ENCODE assay signal across 11 mouse cellular contexts in the genomic region with DNA sequence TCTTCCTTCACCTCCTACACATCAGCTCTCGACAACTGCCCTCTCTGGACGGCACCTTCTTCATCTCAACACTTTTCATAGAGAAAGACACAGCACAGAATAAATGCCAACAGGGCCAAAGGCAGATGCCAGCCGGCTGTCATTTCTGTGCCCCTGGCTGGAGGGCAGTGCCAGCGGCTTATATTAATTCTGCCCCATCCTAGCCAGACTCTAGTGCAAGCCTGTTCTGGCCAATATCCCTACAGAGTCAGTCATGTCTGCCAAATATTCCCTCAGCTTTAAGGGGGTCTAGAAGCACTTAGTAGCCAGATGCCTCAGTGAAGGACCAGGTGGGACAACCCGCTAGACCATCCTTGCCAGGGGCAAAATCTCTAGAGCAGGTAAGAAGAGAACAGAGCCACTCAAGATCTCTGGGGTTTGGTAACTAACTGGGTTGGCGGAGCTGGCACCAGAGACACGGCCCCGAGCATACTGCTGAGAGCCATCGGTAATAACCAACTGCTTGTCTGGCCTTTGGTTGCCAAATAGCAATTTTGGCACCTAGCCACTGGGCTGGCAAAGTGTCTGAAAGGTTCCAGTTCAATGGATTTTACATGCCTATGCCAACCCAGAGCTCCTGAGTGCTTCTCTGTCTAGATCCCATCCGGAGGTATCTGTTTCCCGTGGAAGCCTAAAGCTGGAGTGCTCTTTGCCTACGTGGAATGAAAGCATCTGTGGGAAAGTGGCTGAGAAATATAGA.
DNase-seq lines count a peak whose midpoint lies in the region; ATAC-seq and TF ChIP-seq lines count a peak whose summit lies in the region.
"Had no signal": no experiment of that assay in that cellular context is flagged by ENCODE, and none has a peak within 500 bp of the region (broad histone marks: within the 10 kb centered on the region; RNA-seq: fewer than 3 reads in every experiment).

No protein-coding gene starts in this region.

- TF ChIP-seq POLR2A in cerebellum, adult 2 months (IDR thresholded peaks at IDR 0.05; ENCODE audit: borderline replicate concordance, insufficient read depth, low read length) = no peak

- no peak for ATAC-seq in neural tube, embryonic 13.5 days (ENCODE audit: low read depth)
- no peak for ATAC-seq in intestine, embryonic 16.5 days
- no peak for ATAC-seq in intestine, embryonic 15.5 days

- H3K27me3 ChIP-seq in neural tube, embryonic 13.5 days = no peaks in the 10 kb centered on the region
- no peaks in the 10 kb centered on the region; the same call in 1 of the 2 replicates for H3K27me3 ChIP-seq in cerebellum, adult 2 months (ENCODE audit: control insufficient read depth, insufficient read depth, low read length)
- no peaks in the 10 kb centered on the region for H3K27me3 ChIP-seq in intestine, embryonic 16.5 days (replicated peaks; ENCODE audit: control insufficient read depth, insufficient read depth, low read length)
- H3K27me3 ChIP-seq in intestine, embryonic 15.5 days (replicated peaks) = no peaks in the 10 kb centered on the region
- H3K27me3 ChIP-seq: embryonic facial prominence, embryonic 13.5 days; heart, embryonic 15.5 days; limb, embryonic 12.5 days had no signal

- intact Hi-C loops in gastrocnemius, adult 2 months (cut with DNase I) = no loop called here

- peak; percentile 41 for DNase-seq in gastrocnemius, adult 2 months
- DNase-seq in gastrocnemius, adult 18-20 months (ENCODE audit: low spot score) = no peak
- no peak for DNase-seq in neural tube, embryonic 10.5 days (ENCODE audit: extremely low spot score, low spot score)
- peak; percentile 91 to 93 for DNase-seq in cerebellum, adult 2 months
- DNase-seq in kidney, postnatal 25 days = peak; percentile 86 to 87

- peaks cover 19% of the 10 kb centered on the region for H3K4me1 ChIP-seq in neural tube, embryonic 13.5 days (replicated peaks)
- peaks cover 10% of the 10 kb centered on the region for H3K4me1 ChIP-seq in cerebellum, adult 2 months (ENCODE audit: control insufficient read depth, insufficient read depth, low read length)
- H3K4me1 ChIP-seq in intestine, embryonic 16.5 days (ENCODE audit: control insufficient read depth, insufficient read depth, low read length) = 0 out of 2 replicates have a peak, but pooled peaks cover 2% of the 10 kb centered on the region
- H3K4me1 ChIP-seq in intestine, embryonic 15.5 days (replicated peaks) = no peaks in the 10 kb centered on the region
- H3K4me1 ChIP-seq: heart, embryonic 15.5 days had no signal

- no peak for TF ChIP-seq CTCF in gastrocnemius, adult 2 months (IDR thresholded peaks at IDR 0.05)
- no peak for TF ChIP-seq CTCF in cerebellum, adult 2 months (IDR thresholded peaks at IDR 0.05; ENCODE audit: borderline replicate concordance, insufficient read depth, low read depth, low read length)

- no peaks in the 10 kb centered on the region for H3K36me3 ChIP-seq in neural tube, embryonic 13.5 days
- H3K36me3 ChIP-seq in intestine, embryonic 16.5 days (ENCODE audit: control insufficient read depth, insufficient read depth, low read length) = no peaks in the 10 kb centered on the region
- no peaks in the 10 kb centered on the region for H3K36me3 ChIP-seq in intestine, embryonic 15.5 days
- H3K36me3 ChIP-seq: heart, embryonic 15.5 days; limb, embryonic 12.5 days had no signal

- H3K4me3 ChIP-seq in gastrocnemius, adult 2 months = no peak overlapping the region
- no peak overlapping the region for H3K4me3 ChIP-seq in neural tube, embryonic 13.5 days
- H3K4me3 ChIP-seq in cerebellum, adult 2 months (replicated peaks; ENCODE audit: insufficient read depth, low read depth, low read length) = no peak overlapping the region
- no peak overlapping the region for H3K4me3 ChIP-seq in intestine, embryonic 16.5 days (ENCODE audit: low read length)
- H3K4me3 ChIP-seq in intestine, embryonic 15.5 days (replicated peaks) = no peak overlapping the region
- H3K4me3 ChIP-seq: embryonic facial prominence, embryonic 13.5 days; heart, embryonic 15.5 days; limb, embryonic 12.5 days had no signal

- H3K9me3 ChIP-seq in neural tube, embryonic 13.5 days = no peaks in the 10 kb centered on the region
- H3K9me3 ChIP-seq in intestine, embryonic 16.5 days (ENCODE audit: control insufficient read depth, low read length) = no peaks in the 10 kb centered on the region
- no peaks in the 10 kb centered on the region for H3K9me3 ChIP-seq in intestine, embryonic 15.5 days
- H3K9me3 ChIP-seq: embryonic facial prominence, embryonic 13.5 days; heart, embryonic 15.5 days; limb, embryonic 12.5 days had no signal

- no peak overlapping the region for H3K9ac ChIP-seq in neural tube, embryonic 13.5 days
- H3K9ac ChIP-seq in intestine, embryonic 16.5 days (ENCODE audit: low read depth, low read length) = no peak overlapping the region
- no peak overlapping the region for H3K9ac ChIP-seq in intestine, embryonic 15.5 days
- H3K9ac ChIP-seq: embryonic facial prominence, embryonic 13.5 days; heart, embryonic 15.5 days; limb, embryonic 12.5 days had no signal

- no peak overlapping the region for H3K27ac ChIP-seq in gastrocnemius, adult 2 months
- H3K27ac ChIP-seq in neural tube, embryonic 13.5 days (replicated peaks) = peak overlapping the region; percentile 25
- no peak overlapping the region for H3K27ac ChIP-seq in cerebellum, adult 2 months (ENCODE audit: insufficient read depth, low read length)
- H3K27ac ChIP-seq in intestine, embryonic 16.5 days (ENCODE audit: low read length) = no peak overlapping the region
- no peak overlapping the region for H3K27ac ChIP-seq in intestine, embryonic 15.5 days
- H3K27ac ChIP-seq: embryonic facial prominence, embryonic 13.5 days; heart, embryonic 15.5 days; limb, embryonic 12.5 days had no signal

- H3K4me2 ChIP-seq in neural tube, embryonic 13.5 days = no peak overlapping the region
- no peak overlapping the region for H3K4me2 ChIP-seq in intestine, embryonic 16.5 days (ENCODE audit: low read depth, low read length)
- no peak overlapping the region for H3K4me2 ChIP-seq in intestine, embryonic 15.5 days (replicated peaks)
- H3K4me2 ChIP-seq: embryonic facial prominence, embryonic 13.5 days; heart, embryonic 15.5 days; limb, embryonic 12.5 days had no signal

- WGBS in neural tube, embryonic 13.5 days = 81% methylated on average over 12 of the region's 12 CpGs
- WGBS in cerebellum, adult 2 months = 7% methylated on average over 12 of the region's 12 CpGs
- WGBS in intestine, embryonic 16.5 days = 94% methylated on average over 12 of the region's 12 CpGs
- 91% methylated on average over 12 of the region's 12 CpGs for WGBS in intestine, embryonic 15.5 days

Comparison
In these comparisons a context has a peak if more than half of its experiments do, and no peak if none do; other contexts are left out.
1. DNase-seq: peak in gastrocnemius, adult 2 months (single experiment), cerebellum, adult 2 months (2 of 2) and kidney, postnatal 25 days (2 of 2); none in gastrocnemius, adult 18-20 months (single experiment) and neural tube, embryonic 10.5 days (single experiment).